Mouse (Mus musculus): ENCODE results near the gene Grid1.
A peak's percentile ranks its signal among the peaks of the same experiment; 100 is the strongest.

The Grid1 gene

GRCm38 (mm10) chr14:34919221-34919620, 99.3 kb downstream of the Grid1 start:
- no peak for DNase-seq

- DNase-seq = no peak
Observed at GRCm38 (mm10) chr14:34921265-34921664, 101.4 kb downstream of the Grid1 start.

- peak; percentile 59 to 76 for DNase-seq
Observed at GRCm38 (mm10) chr14:34925021-34925420, 105.1 kb downstream of the Grid1 start.

GRCm38 (mm10) chr14:34930040-34930719, 110.3 kb downstream of the Grid1 start:
- DNase-seq = peak; percentile 59 to 73

GRCm38 (mm10) chr14:34933197-34933596, 113.3 kb downstream of the Grid1 start:
- DNase-seq = peak; percentile 48 to 49

- peak; percentile 48 to 71 for DNase-seq
Observed at GRCm38 (mm10) chr14:34936192-34936770, 116.4 kb downstream of the Grid1 start.

GRCm38 (mm10) chr14:34944390-34944979, 124.6 kb downstream of the Grid1 start:
- peak; percentile 58 to 66 for DNase-seq

GRCm38 (mm10) chr14:34945471-34946313, 125.8 kb downstream of the Grid1 start:
- DNase-seq = no peak

GRCm38 (mm10) chr14:34946314-34946583, 126.3 kb downstream of the Grid1 start:
- DNase-seq = no peak

GRCm38 (mm10) chr14:34948249-34948648, 128.3 kb downstream of the Grid1 start:
- DNase-seq = no peak

- DNase-seq = no peak
Observed at GRCm38 (mm10) chr14:34952311-34952710, 132.4 kb downstream of the Grid1 start.

- peak; percentile 74 to 83 for DNase-seq
Observed at GRCm38 (mm10) chr14:34953566-34953965, 133.7 kb downstream of the Grid1 start.

- no peak for DNase-seq
Observed at GRCm38 (mm10) chr14:34955689-34956088, 135.8 kb downstream of the Grid1 start.

- peak; percentile 73 to 76 for DNase-seq
Observed at GRCm38 (mm10) chr14:34960227-34960626, 140.3 kb downstream of the Grid1 start.

GRCm38 (mm10) chr14:34963616-34964168, 143.8 kb downstream of the Grid1 start:
- no peak for DNase-seq

GRCm38 (mm10) chr14:34969102-34969819, 149.4 kb downstream of the Grid1 start:
- DNase-seq = peak; percentile 28 to 48

GRCm38 (mm10) chr14:34972930-34973329, 153.0 kb downstream of the Grid1 start:
- no peak for DNase-seq

GRCm38 (mm10) chr14:34980756-34981155, 160.8 kb downstream of the Grid1 start:
- no peak for DNase-seq

GRCm38 (mm10) chr14:34989131-34989530, 169.2 kb downstream of the Grid1 start:
- DNase-seq = peak; percentile 70 to 74

- no peak for DNase-seq
Observed at GRCm38 (mm10) chr14:35006736-35007135, 186.8 kb downstream of the Grid1 start.

GRCm38 (mm10) chr14:35008674-35009073, 188.8 kb downstream of the Grid1 start:
- DNase-seq = peak; percentile 28 to 41

GRCm38 (mm10) chr14:35009074-35009473, 189.2 kb downstream of the Grid1 start:
- no peak for DNase-seq

All from cerebellum, postnatal 10 days (tissue).